13 mouse cellular contexts compared by ENCODE assay signal in the genomic region with DNA sequence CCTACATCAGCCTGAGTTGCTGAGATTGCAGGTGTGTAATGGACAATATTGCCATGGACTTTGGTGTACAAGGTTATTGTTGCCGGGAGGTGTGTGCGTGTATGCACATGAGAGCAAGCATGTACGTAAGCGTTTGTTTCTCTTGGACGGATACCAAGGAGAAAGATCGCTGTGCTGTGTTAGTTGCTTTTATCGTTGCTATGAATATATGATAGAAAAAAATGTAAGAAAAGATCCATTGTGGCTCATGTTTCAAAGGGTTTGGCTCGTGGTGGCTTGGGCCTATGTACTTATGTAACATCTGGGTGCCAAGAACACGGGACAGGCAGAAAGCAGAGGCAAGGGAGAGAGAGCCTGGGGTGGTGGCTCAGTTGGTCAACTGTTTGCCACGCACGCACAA.
"Had no signal": no experiment of that assay in that cellular context is flagged by ENCODE, and none has a peak within 500 bp of the region (broad histone marks: within the 10 kb centered on the region; RNA-seq: fewer than 3 reads in every experiment).

No protein-coding gene starts in this region.

- H3K4me3 ChIP-seq: limb, embryonic 15.5 days; liver, embryonic 12.5 days; megakaryocyte, embryonic 14.5 days; midbrain, embryonic 15.5 days; neural tube, embryonic 12.5 days had no signal

- H3K4me2 ChIP-seq: limb, embryonic 15.5 days; liver, embryonic 12.5 days; midbrain, embryonic 11.5 days; midbrain, embryonic 15.5 days; neural tube, embryonic 12.5 days had no signal

- H3K27ac ChIP-seq: limb, embryonic 15.5 days; liver, embryonic 12.5 days; macrophage; midbrain, embryonic 15.5 days; neural tube, embryonic 12.5 days had no signal

- ATAC-seq: liver, embryonic 12.5 days; midbrain, embryonic 15.5 days had no signal

- DNase-seq: kidney, adult 11 months; kidney, adult 9 months; kidney, postnatal 14 days; layer of hippocampus, postnatal 36 days; thymus, adult 18-20 months; thymus, postnatal 14 days had no signal

- H3K9me3 ChIP-seq: limb, embryonic 15.5 days; liver, embryonic 12.5 days; megakaryocyte, embryonic 14.5 days; midbrain, embryonic 15.5 days; neural tube, embryonic 12.5 days had no signal

- H3K9ac ChIP-seq: limb, embryonic 15.5 days; liver, embryonic 12.5 days; midbrain, embryonic 15.5 days; neural tube, embryonic 12.5 days had no signal

- H3K27me3 ChIP-seq: limb, embryonic 15.5 days; liver, embryonic 12.5 days; midbrain, embryonic 15.5 days; neural tube, embryonic 12.5 days had no signal

- H3K4me1 ChIP-seq: midbrain, embryonic 15.5 days; neural tube, embryonic 12.5 days had no signal

- H3K36me3 ChIP-seq: limb, embryonic 15.5 days; liver, embryonic 12.5 days; midbrain, embryonic 15.5 days; neural tube, embryonic 12.5 days had no signal
